16 mouse cellular contexts compared by ENCODE assay signal in the genomic region with DNA sequence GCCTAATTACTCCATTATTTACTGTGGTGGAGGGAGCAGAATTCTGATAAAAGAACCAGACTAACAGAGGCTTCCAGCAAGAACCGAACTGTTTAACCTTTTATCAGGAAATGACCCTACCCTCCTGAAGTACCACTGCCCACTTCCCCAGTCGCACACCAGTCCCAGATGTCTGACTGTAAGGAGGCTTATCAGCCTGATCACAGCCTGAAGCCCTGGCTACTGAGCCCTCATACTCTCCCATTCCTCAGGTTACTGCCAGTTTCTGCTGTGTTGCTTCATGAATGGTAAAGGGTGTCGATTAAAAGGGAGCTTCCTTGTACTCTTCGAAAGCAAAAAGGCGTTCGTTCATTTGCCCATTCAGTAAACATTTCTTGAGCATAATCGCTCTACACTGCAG.
DNase-seq lines count a peak whose midpoint lies in the region; ATAC-seq and TF ChIP-seq lines count a peak whose summit lies in the region.
"Had no signal": no experiment of that assay in that cellular context is flagged by ENCODE, and none has a peak within 500 bp of the region (broad histone marks: within the 10 kb centered on the region; RNA-seq: fewer than 3 reads in every experiment).

No protein-coding gene starts in this region.

- no peak overlapping the region for H3K9ac ChIP-seq in forebrain, embryonic 16.5 days (replicated peaks; ENCODE audit: low read depth, low read length)
- no peak overlapping the region for H3K9ac ChIP-seq in forebrain, embryonic 11.5 days (ENCODE audit: low read length)
- no peak overlapping the region for H3K9ac ChIP-seq in kidney, embryonic 14.5 days (ENCODE audit: low read depth, low read length)
- H3K9ac ChIP-seq in liver, adult 2 months (ENCODE audit: low read depth, low read length), result no peak overlapping the region
- H3K9ac ChIP-seq in lung, postnatal 0 days (replicated peaks; ENCODE audit: low read depth), result no peak overlapping the region
- H3K9ac ChIP-seq: heart, embryonic 12.5 days had no signal

- no peak for TF ChIP-seq POLR2A in liver, adult 2 months (IDR thresholded peaks at IDR 0.05; ENCODE audit: extremely low read depth, insufficient read depth, low read length)

- no peak overlapping the region for H3K4me3 ChIP-seq in forebrain, embryonic 16.5 days (replicated peaks; ENCODE audit: low read length)
- H3K4me3 ChIP-seq in forebrain, embryonic 11.5 days (ENCODE audit: low read depth, low read length), result no peak overlapping the region
- H3K4me3 ChIP-seq in kidney, embryonic 14.5 days (ENCODE audit: low read length), result no peak overlapping the region
- no peak overlapping the region for H3K4me3 ChIP-seq in liver, adult 2 months (ENCODE audit: insufficient read depth, low read depth, low read length)
- H3K4me3 ChIP-seq in lung, postnatal 0 days (ENCODE audit: low read depth, low read length), result no peak overlapping the region
- H3K4me3 ChIP-seq: embryonic facial prominence, embryonic 10.5 days; heart, embryonic 12.5 days had no signal

- TF ChIP-seq CTCF in liver, adult 2 months (IDR thresholded peaks at IDR 0.05; ENCODE audit: low read depth, low read length), result no peak
- no peak for TF ChIP-seq CTCF in lung, postnatal 0 days (IDR thresholded peaks at IDR 0.05)

- no peak for TF ChIP-seq EP300 in lung, postnatal 0 days (IDR thresholded peaks at IDR 0.05)

- H3K4me1 ChIP-seq in forebrain, embryonic 16.5 days (replicated peaks; ENCODE audit: control insufficient read depth, insufficient read depth, low read length), result peaks cover 12% of the 10 kb centered on the region; the same call in 1 of the 2 replicates
- H3K4me1 ChIP-seq in forebrain, embryonic 11.5 days (replicated peaks; ENCODE audit: control insufficient read depth, insufficient read depth, low read length), result no peaks in the 10 kb centered on the region; the same call in 1 of the 2 replicates
- H3K4me1 ChIP-seq in kidney, embryonic 14.5 days (ENCODE audit: control insufficient read depth, insufficient read depth, low read length), result no peaks in the 10 kb centered on the region; the same call in 1 of the 2 replicates
- no peaks in the 10 kb centered on the region for H3K4me1 ChIP-seq in liver, adult 2 months (ENCODE audit: control insufficient read depth, insufficient read depth, low read length)
- H3K4me1 ChIP-seq in lung, postnatal 0 days (ENCODE audit: insufficient read depth, low read depth, low read length), result no peaks in the 10 kb centered on the region
- H3K4me1 ChIP-seq: heart, embryonic 12.5 days had no signal

- H3K36me3 ChIP-seq in forebrain, embryonic 16.5 days (ENCODE audit: control insufficient read depth, insufficient read depth), result no peaks in the 10 kb centered on the region
- no peaks in the 10 kb centered on the region for H3K36me3 ChIP-seq in forebrain, embryonic 11.5 days (ENCODE audit: control insufficient read depth, insufficient read depth, low read length)
- H3K36me3 ChIP-seq in kidney, embryonic 14.5 days (ENCODE audit: control insufficient read depth, insufficient read depth, low read length), result no peaks in the 10 kb centered on the region
- no peaks in the 10 kb centered on the region for H3K36me3 ChIP-seq in liver, adult 2 months (ENCODE audit: control insufficient read depth, insufficient read depth, low read length)
- H3K36me3 ChIP-seq in lung, postnatal 0 days (ENCODE audit: insufficient read depth, low read length), result no peaks in the 10 kb centered on the region
- H3K36me3 ChIP-seq: embryonic facial prominence, embryonic 10.5 days; heart, embryonic 12.5 days had no signal

- no peaks in the 10 kb centered on the region for H3K9me3 ChIP-seq in forebrain, embryonic 16.5 days (ENCODE audit: control insufficient read depth, low read length)
- no peaks in the 10 kb centered on the region for H3K9me3 ChIP-seq in forebrain, embryonic 11.5 days (ENCODE audit: control insufficient read depth, low read length)
- H3K9me3 ChIP-seq in kidney, embryonic 14.5 days (ENCODE audit: control insufficient read depth, low read length), result no peaks in the 10 kb centered on the region
- no peaks in the 10 kb centered on the region for H3K9me3 ChIP-seq in lung, postnatal 0 days (ENCODE audit: low read length)
- H3K9me3 ChIP-seq: embryonic facial prominence, embryonic 10.5 days; heart, embryonic 12.5 days had no signal

- no peak for DNase-seq in forebrain, embryonic 11.5 days (ENCODE audit: low spot score)
- no peak for DNase-seq in kidney, adult 11 months
- peak; percentile 7 for DNase-seq in liver, adult 2 months (ENCODE audit: extremely low read depth, low read depth, low spot score)
- DNase-seq in liver, result no peak
- DNase-seq in lung, postnatal 0 days (ENCODE audit: low spot score), result no peak
- DNase-seq: adrenal gland, adult 2 months; adrenal gland, postnatal 25 days; cerebellum, adult 2 months; cerebellum, postnatal 10 days; gastrocnemius, postnatal 14 days; heart, postnatal 36 days had no signal

- no peaks in the 10 kb centered on the region for H3K79me2 ChIP-seq in liver, adult 2 months (ENCODE audit: control insufficient read depth, insufficient read depth, low read length)

- no peak overlapping the region for H3K4me2 ChIP-seq in forebrain, embryonic 16.5 days (ENCODE audit: low read length)
- H3K4me2 ChIP-seq in forebrain, embryonic 11.5 days (ENCODE audit: low read depth, low read length, severe bottlenecking), result no peak overlapping the region
- no peak overlapping the region for H3K4me2 ChIP-seq in kidney, embryonic 14.5 days (replicated peaks; ENCODE audit: low read depth, low read length)
- no peak overlapping the region for H3K4me2 ChIP-seq in lung, postnatal 0 days (replicated peaks; ENCODE audit: low read depth, low read length)
- H3K4me2 ChIP-seq: heart, embryonic 12.5 days had no signal

- no peaks in the 10 kb centered on the region for H3K27me3 ChIP-seq in forebrain, embryonic 16.5 days (replicated peaks; ENCODE audit: control insufficient read depth, insufficient read depth, low read length)
- no peaks in the 10 kb centered on the region for H3K27me3 ChIP-seq in forebrain, embryonic 11.5 days (ENCODE audit: control insufficient read depth, insufficient read depth, low read length)
- no peaks in the 10 kb centered on the region for H3K27me3 ChIP-seq in kidney, embryonic 14.5 days (ENCODE audit: control insufficient read depth, insufficient read depth, low read length)
- H3K27me3 ChIP-seq in liver, adult 2 months (ENCODE audit: control insufficient read depth, insufficient read depth, low read length), result no peaks in the 10 kb centered on the region
- H3K27me3 ChIP-seq in lung, postnatal 0 days (replicated peaks; ENCODE audit: insufficient read depth, low read length), result no peaks in the 10 kb centered on the region
- H3K27me3 ChIP-seq: heart, embryonic 12.5 days had no signal

- 0 out of 2 replicates have a peak, but pooled peaks have one; percentile 24 for ATAC-seq in forebrain, embryonic 16.5 days
- no peak for ATAC-seq in forebrain, embryonic 11.5 days (replicated peaks; ENCODE audit: low FRiP score)
- 0 out of 2 replicates have a peak, but pooled peaks have one; percentile 26 for ATAC-seq in kidney, embryonic 14.5 days (ENCODE audit: low FRiP score, low TSS enrichment)
- ATAC-seq in lung, postnatal 0 days, result no peak
- ATAC-seq: intestine, embryonic 16.5 days had no signal

- 32% methylated on average over 7 of the region's 7 CpGs for WGBS in forebrain, embryonic 16.5 days
- 83% methylated on average over 7 of the region's 7 CpGs for WGBS in forebrain, embryonic 11.5 days
- WGBS in kidney, embryonic 14.5 days, result 73% methylated on average over 7 of the region's 7 CpGs
- WGBS in liver, adult 2 months, result 72% methylated on average over 7 of the region's 7 CpGs
- 63% methylated on average over 7 of the region's 7 CpGs for WGBS in lung, postnatal 0 days

- no peak overlapping the region for H3K27ac ChIP-seq in forebrain, embryonic 16.5 days (ENCODE audit: low read length)
- no peak overlapping the region for H3K27ac ChIP-seq in forebrain, embryonic 11.5 days (ENCODE audit: low read depth, low read length)
- H3K27ac ChIP-seq in kidney, embryonic 14.5 days (ENCODE audit: low read depth, low read length), result no peak overlapping the region
- H3K27ac ChIP-seq in liver, adult 2 months (replicated peaks; ENCODE audit: insufficient read depth, low read depth, low read length), result no peak overlapping the region
- no peak overlapping the region for H3K27ac ChIP-seq in lung, postnatal 0 days (ENCODE audit: low read length)
- H3K27ac ChIP-seq: embryonic facial prominence, embryonic 10.5 days had no signal

Comparison
In these comparisons a context has a peak if more than half of its experiments do, and no peak if none do; other contexts are left out.
1. ATAC-seq: peak in forebrain, embryonic 16.5 days (single experiment) and kidney, embryonic 14.5 days (single experiment); none in forebrain, embryonic 11.5 days (single experiment) and lung, postnatal 0 days (single experiment).